15 mouse cellular contexts compared by ENCODE assay signal in the genomic region with DNA sequence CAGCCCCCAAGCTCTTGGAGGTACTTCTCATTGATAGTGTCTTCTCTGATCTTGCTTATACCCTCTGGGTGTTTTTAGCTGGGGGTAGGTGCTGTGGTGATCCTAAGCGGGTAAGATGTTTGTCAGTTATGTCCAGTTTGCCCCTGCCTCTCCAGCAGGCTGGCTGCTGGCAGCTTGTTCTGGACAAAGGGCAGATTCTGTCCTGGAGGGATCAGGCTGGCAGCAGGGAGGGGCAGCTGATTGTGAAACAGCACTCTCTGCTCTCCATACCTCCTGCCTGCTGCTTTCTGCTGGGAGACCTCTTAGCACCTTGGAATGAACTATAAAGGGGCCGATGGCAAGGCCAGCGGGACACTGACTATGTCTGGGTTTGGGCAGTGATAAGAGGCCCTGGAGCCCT.
DNase-seq lines count a peak whose midpoint lies in the region; ATAC-seq and TF ChIP-seq lines count a peak whose summit lies in the region.
"Had no signal": no experiment of that assay in that cellular context is flagged by ENCODE, and none has a peak within 500 bp of the region (broad histone marks: within the 10 kb centered on the region; RNA-seq: fewer than 3 reads in every experiment).

No protein-coding gene starts in this region.

- H3K27me3 ChIP-seq in midbrain, embryonic 10.5 days (ENCODE audit: low read depth, poor library complexity, severe bottlenecking) = peaks cover 63% of the 10 kb centered on the region
- H3K27me3 ChIP-seq in midbrain, postnatal 0 days (ENCODE audit: insufficient read depth, low read length) = no peaks in the 10 kb centered on the region

- TF ChIP-seq POLR2A in olfactory bulb, adult 2 months (IDR thresholded peaks at IDR 0.05; ENCODE audit: insufficient read depth, low read depth, low read length) = no peak

- TF ChIP-seq CTCF in midbrain, postnatal 0 days (IDR thresholded peaks at IDR 0.05) = no peak
- no peak for TF ChIP-seq CTCF in olfactory bulb, adult 2 months (IDR thresholded peaks at IDR 0.05; ENCODE audit: insufficient read depth, low read depth, low read length)

- no peak overlapping the region for H3K4me3 ChIP-seq in midbrain, embryonic 10.5 days
- H3K4me3 ChIP-seq in midbrain, postnatal 0 days (ENCODE audit: low read depth, low read length) = no peak overlapping the region
- no peak overlapping the region for H3K4me3 ChIP-seq in olfactory bulb, adult 2 months (ENCODE audit: insufficient read depth, low read depth, low read length)
- H3K4me3 ChIP-seq: hindbrain, embryonic 15.5 days; limb, embryonic 12.5 days had no signal

- H3K27ac ChIP-seq in midbrain, embryonic 10.5 days (replicated peaks) = peak overlapping the region; percentile 71
- H3K27ac ChIP-seq in midbrain, postnatal 0 days (ENCODE audit: low read depth, low read length) = no peak overlapping the region
- H3K27ac ChIP-seq in olfactory bulb, adult 2 months (ENCODE audit: insufficient read depth, low read depth, low read length) = peak overlapping the region; percentile 96
- H3K27ac ChIP-seq: limb, embryonic 12.5 days had no signal

- peak; percentile 44 for DNase-seq in adrenal gland, postnatal 10 days
- no peak for DNase-seq in adrenal gland, adult 8-10 months
- no peak for DNase-seq in midbrain, embryonic 10.5 days (ENCODE audit: low spot score)
- no peak for DNase-seq in midbrain, postnatal 0 days (ENCODE audit: low spot score)
- peak; percentile 68 for DNase-seq in kidney, postnatal 14 days
- no peak for DNase-seq in thymus, postnatal 25 days
- DNase-seq in cerebellum, postnatal 14 days = no peak
- DNase-seq: cerebellum, adult 8-10 months; gastrocnemius, postnatal 25 days; layer of hippocampus, adult 9-11 months; thymus, adult 2 months had no signal

- peaks cover 70% of the 10 kb centered on the region for H3K4me1 ChIP-seq in midbrain, embryonic 10.5 days
- peaks cover 5% of the 10 kb centered on the region; the same call in 1 of the 2 replicates for H3K4me1 ChIP-seq in midbrain, postnatal 0 days (ENCODE audit: insufficient read depth, low read length)
- peaks cover 66% of the 10 kb centered on the region for H3K4me1 ChIP-seq in olfactory bulb, adult 2 months (ENCODE audit: control insufficient read depth, insufficient read depth, low read length)

- H3K36me3 ChIP-seq in midbrain, embryonic 10.5 days = no peaks in the 10 kb centered on the region
- H3K36me3 ChIP-seq in midbrain, postnatal 0 days (ENCODE audit: insufficient read depth, low read length) = no peaks in the 10 kb centered on the region
- H3K36me3 ChIP-seq: hindbrain, embryonic 15.5 days; limb, embryonic 12.5 days had no signal

- no peak for ATAC-seq in midbrain, postnatal 0 days (ENCODE audit: low FRiP score)
- ATAC-seq: lung, postnatal 0 days had no signal

- H3K9ac ChIP-seq in midbrain, postnatal 0 days (replicated peaks; ENCODE audit: low read length, poor library complexity, severe bottlenecking) = no peak overlapping the region
- H3K9ac ChIP-seq: hindbrain, embryonic 15.5 days; limb, embryonic 12.5 days had no signal

- no peak overlapping the region for H3K4me2 ChIP-seq in midbrain, postnatal 0 days (ENCODE audit: low read depth, low read length, poor library complexity, severe bottlenecking)
- H3K4me2 ChIP-seq: hindbrain, embryonic 15.5 days; limb, embryonic 12.5 days had no signal

- 76% methylated on average over 3 of the region's 3 CpGs for WGBS in midbrain, embryonic 10.5 days
- 70% methylated on average over 3 of the region's 3 CpGs for WGBS in midbrain, postnatal 0 days
- WGBS in olfactory bulb, adult 2 months = 74% methylated on average over 3 of the region's 3 CpGs

- H3K9me3 ChIP-seq in midbrain, embryonic 10.5 days (replicated peaks) = no peaks in the 10 kb centered on the region
- H3K9me3 ChIP-seq in midbrain, postnatal 0 days (ENCODE audit: low read length) = no peaks in the 10 kb centered on the region
- H3K9me3 ChIP-seq: hindbrain, embryonic 15.5 days; limb, embryonic 12.5 days had no signal

Comparison
In these comparisons a context has a peak if more than half of its experiments do, and no peak if none do; other contexts are left out.
1. DNase-seq: peak in adrenal gland, postnatal 10 days (single experiment) and kidney, postnatal 14 days (single experiment); none in adrenal gland, adult 8-10 months (single experiment), midbrain, embryonic 10.5 days (single experiment), midbrain, postnatal 0 days (single experiment), thymus, postnatal 25 days (single experiment) and cerebellum, postnatal 14 days (0 of 2).